Mouse (Mus musculus) MN1 (cell line): ENCODE data around the gene Cd40lg.

Experiments
- DNase-seq: peaks from one replicate; pipeline ENCODE4 v3.0.0-alpha.2; 2016; ENCODE audit warnings: low spot score

Gene Cd40lg

GRCm38 (mm10) chrX:57211876-57212275, at the start of gene Cd40lg:
Cd40lg (plus strand) TSS chrX:57212143.
- no peak for DNase-seq

DNA sequence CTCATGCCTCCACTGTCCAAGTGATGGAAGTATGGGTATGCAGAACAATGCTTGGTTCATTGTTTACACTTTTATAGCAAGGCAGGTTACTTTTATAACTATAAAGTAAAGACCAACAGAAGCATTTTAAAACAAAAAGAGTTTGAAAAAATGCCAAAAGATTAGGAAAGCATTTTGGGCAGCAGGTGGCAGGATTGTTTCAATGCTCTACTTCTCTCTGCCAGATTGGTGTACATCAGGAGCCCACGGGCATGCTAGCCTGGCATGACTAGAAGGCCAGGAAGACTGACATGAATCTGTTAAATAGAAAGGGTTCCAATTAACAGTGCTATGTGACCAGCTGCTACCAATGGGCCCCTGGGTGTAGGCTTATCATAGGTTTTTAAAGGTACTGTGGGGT, 45.4 kb upstream of the Cd40lg start:
- DNase-seq, result no peak

GRCm38 (mm10) chrX:57171269-57171668, 40.7 kb upstream of the Cd40lg start:
- no peak for DNase-seq

GRCm38 (mm10) chrX:57177225-57177779, 34.6 kb upstream of the Cd40lg start:
- DNase-seq, result no peak

DNA sequence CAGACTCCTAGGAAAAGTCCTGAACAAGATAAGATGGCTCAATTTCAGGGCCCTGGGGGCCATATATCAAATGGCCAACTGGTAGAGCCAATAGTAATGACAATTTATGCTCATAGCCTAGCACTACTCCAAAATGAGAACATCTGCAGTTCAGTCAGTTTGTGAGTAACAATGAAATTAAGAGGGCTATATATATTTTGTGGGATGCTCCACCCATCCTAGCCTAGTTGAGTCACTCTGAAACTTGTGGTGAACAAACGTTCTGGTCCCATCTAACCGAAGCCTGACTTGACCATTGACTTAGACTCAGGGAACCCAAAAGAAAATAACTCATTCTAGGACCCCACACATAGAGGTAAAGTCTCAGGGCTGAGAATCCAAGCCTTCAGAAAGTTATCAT, 29.5 kb upstream of the Cd40lg start:
- no peak for DNase-seq

DNA sequence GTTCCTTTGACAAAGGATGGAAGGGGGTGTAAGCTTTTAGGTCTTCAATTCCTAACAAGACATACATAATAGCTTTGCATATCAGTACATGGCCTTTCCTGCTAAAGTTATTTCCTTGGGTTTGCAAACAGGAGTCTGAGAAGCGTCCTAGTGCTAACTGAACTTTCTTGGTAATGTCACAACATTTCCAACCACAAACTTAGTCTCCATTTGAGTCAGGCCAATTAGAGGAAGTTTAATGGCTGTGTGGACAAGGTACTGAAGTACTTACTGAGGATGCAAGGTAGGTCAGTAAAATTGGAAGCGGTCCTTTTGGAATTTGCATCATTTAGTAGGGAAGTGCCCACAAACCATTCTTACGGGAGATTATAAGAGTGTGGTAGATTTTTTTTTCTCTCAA, 28.6 kb upstream of the Cd40lg start:
- no peak for DNase-seq

DNA sequence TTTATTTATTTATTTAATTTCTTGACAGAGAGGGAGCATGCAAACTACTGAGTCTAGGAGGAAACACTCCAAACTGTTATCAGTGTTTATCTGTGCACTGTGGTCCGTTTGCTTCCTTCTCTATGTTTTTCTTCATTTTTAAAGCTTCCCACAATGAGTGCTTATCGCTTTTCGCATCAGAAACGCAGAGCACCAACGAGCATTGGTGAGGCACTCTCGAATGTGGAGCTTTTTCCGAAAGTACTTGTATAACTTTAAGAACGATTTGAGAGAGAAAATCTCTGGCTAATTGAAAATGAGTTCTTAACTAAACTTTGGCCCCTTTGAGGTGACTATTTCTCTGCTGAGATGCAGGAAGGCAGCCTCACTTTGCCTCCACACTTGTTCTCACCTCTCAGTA, 24.6 kb upstream of the Cd40lg start:
- DNase-seq, result no peak

GRCm38 (mm10) chrX:57189335-57189734, 22.6 kb upstream of the Cd40lg start:
- no peak for DNase-seq

- DNase-seq, result no peak
These were observed 15.6 kb upstream of the Cd40lg start for GRCm38 (mm10) chrX:57196319-57196718.

GRCm38 (mm10) chrX:57198036-57198435, 13.9 kb upstream of the Cd40lg start:
- no peak for DNase-seq

GRCm38 (mm10) chrX:57200397-57200796, 11.5 kb upstream of the Cd40lg start:
- no peak for DNase-seq

- DNase-seq, result no peak
These were observed 1.4 kb upstream of the Cd40lg start for GRCm38 (mm10) chrX:57210591-57210990.

GRCm38 (mm10) chrX:57212862-57213261, 919 bp downstream of the Cd40lg start:
- no peak for DNase-seq

- DNase-seq, result no peak
These were observed 3.6 kb downstream of the Cd40lg start for GRCm38 (mm10) chrX:57215495-57215894.

DNA sequence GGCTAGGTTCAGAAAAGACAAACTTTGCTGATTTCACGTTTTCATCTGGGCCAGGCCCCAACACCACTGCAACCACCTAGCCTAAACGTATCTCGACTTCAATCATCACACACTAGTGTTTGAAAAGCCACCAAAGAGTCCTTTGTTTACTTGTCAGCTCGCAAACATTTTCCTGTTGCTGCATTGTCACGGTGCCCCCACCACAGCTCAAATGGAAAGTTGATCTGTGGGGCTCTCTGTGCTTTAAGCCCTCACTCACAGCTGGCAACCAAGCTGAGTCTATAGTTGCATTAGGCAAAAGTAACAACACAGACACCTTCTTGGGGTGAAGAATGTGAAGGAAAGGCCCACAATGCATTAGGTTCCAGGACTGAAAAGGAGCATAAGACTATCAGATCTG, 4.3 kb downstream of the Cd40lg start:
- DNase-seq, result no peak

- DNase-seq, result no peak
These were observed 7.6 kb downstream of the Cd40lg start for GRCm38 (mm10) chrX:57219563-57219962.

DNA sequence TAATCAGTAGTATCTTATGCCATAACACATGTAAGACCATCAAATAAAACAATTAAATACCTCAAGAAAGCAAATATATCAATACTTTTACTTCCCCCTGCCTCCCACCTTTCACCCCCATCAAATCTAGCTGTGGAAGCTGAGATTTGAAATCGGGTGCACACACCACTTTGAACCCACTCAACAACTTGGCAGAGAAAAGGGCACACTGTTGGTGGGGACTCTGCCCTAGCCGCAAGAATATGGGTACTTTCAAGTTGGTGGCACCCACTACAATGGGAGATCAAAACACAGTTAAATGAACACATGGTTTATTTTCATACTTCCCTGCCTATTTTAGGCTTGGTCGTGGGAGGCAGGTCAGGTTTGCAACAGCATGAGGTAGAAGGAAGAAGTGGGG, 9.9 kb downstream of the Cd40lg start:
- DNase-seq, result no peak

- DNase-seq, result no peak
These were observed 11.4 kb downstream of the Cd40lg start for GRCm38 (mm10) chrX:57223301-57223700.

- DNase-seq, result no peak
These were observed 16.2 kb downstream of the Cd40lg start for GRCm38 (mm10) chrX:57228178-57228577.

GRCm38 (mm10) chrX:57233596-57233995, 21.7 kb downstream of the Cd40lg start:
- DNase-seq, result no peak

- DNase-seq, result no peak
These were observed 24.0 kb downstream of the Cd40lg start for GRCm38 (mm10) chrX:57235982-57236381.

GRCm38 (mm10) chrX:57238572-57238971, 26.6 kb downstream of the Cd40lg start:
- no peak for DNase-seq

- DNase-seq, result no peak
These were observed 41.5 kb downstream of the Cd40lg start for GRCm38 (mm10) chrX:57253329-57254055.

- no peak for DNase-seq
These were observed 48.8 kb downstream of the Cd40lg start for GRCm38 (mm10) chrX:57260744-57261143.
